Mouse (Mus musculus): ENCODE results near the gene Tubg1.

Tubg1 gene

DNA sequence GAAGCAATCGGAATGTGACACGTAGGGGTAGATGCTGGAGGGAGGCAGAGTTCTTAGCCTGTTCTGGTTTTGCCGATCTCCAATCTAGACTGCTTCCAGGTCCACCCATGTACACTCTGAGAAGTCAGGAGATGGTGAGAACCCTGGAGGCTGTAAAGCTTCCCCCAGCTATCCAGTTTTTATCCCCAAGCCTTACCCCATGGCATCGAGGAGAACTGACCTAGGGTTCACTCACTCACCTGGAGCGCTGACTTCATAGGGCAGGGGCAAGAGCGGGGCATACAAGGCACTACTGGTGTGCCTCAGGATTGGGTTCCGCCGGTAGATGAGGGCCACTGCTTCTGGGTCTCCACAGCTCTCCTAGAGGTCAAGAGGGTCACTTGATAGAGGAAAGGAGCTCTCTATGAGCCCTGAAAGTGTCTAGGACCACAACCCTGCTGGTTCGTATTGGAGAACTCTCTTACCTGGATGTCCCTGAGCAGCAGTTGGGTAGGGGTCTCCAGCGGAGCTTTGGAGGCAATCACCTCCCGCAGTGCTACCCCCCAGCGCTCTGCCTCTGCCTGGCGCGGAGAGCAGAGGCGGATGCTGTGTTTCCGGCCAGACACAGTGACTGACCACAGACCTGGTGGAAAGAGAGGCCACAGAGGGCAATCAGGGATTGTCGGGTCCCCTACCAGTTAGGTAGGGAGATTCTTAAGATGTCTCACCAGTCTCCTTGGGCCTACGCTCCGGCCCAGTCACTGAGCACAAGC lies 47.6 kb downstream of the Tubg1 start:
- DNase-seq (ENCODE audit: low spot score) = no peak

DNA sequence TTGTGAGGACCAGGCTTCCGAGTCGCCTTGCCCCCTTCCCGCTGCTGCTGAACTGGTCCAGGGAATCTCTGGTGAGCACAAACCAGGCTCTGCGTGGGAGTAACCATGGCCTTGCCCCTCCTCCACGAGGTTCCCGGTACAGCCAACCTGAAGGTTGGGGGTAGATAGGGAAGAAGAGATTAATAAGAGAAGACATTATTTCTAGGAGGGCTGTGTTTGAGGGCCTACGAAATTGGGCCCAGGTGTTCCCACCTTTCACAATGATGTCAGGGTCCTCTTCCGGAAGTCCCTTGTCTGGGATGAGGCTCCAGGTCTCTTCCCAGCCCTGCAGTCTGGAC lies 48.2 kb downstream of the Tubg1 start:
- DNase-seq (ENCODE audit: low spot score) = no peak

DNA sequence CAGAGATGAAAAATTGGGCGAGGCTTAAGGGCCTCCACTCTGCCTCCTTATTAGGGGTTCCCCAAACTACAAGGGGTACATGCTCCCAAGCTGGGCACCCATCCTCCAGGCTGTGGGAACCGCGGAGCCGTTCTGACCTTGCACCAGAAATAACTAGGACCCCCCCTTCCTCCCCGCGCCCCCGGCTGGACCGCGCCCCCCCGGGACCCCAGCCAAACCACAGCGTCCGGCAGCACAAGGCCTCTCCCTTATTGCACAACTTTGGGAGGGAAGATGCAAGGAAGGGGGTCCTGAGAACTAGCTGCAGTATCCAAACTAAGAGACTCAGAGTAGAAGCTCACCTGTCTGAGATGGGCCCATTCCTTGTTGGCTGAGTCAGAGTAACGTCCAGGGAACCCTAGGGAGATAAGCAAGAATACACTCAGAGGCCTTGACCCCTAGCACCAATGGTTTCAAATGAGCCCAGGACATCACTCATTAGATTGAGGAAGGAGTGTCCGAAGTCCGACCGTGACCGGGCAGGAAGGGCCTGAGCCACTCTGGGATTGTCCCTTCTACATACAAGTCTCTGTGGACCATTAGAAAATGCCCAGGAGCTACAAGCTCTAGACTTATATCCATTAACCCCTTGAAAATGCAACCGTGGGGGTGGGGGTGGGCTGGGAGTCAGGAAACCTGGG lies 48.7 kb downstream of the Tubg1 start:
- DNase-seq (ENCODE audit: low spot score) = no peak

GRCm38 (mm10) chr11:101169301-101170107 lies 49.8 kb downstream of the Tubg1 start:
- no peak for DNase-seq (ENCODE audit: low spot score)

- peak; percentile 52 for DNase-seq (ENCODE audit: low spot score)
Observed at GRCm38 (mm10) chr11:101170354-101170810, 50.6 kb downstream of the Tubg1 start, which contains the start of gene Cntnap1. Gene Cntnap1, plus strand, starts transcription at chr11:101170523.

DNA sequence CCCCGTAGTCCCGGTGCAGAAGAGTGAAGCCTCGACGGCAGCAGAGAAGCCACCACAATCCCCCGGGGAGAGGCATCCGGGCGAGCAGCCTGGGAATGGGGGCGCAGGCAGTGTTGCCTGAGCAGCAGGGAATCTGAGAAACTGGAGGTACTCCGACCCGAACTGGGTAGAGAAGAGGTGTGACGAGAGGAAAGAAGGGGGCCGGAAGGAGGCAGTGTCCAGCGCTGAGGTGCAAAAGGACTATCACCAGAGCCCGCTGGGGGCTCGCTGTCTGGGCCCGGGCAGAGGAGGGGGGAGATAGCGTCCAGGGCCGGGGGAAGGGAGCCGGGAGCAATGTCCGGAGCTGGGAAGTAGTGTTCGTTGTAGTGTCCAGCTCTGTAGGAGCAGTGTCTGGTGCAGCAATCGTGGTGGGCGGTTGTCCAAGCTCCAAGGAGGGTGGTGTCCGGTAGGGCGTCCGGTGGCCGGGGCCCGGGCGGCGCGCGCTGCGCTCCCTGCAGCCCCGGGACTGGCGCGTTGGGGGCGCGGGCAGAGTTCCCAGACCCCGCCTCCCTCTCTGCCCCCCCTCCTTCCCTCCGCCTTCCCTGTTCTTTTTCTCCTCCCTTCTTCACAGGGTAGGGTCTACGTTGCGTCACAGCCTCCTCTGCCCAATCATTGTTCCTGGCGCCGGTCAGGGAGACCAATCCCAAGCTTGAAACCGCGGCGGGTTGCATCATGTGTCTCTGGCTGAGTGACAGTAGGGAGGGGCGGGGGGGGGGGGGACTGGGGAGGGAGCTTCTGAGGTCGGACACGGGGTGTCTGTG lies 51.3 kb downstream of the Tubg1 start, which contains the start of gene Plekhh3:
TSS of gene Plekhh3 (minus strand) at position 541 of the 800 bp plus-strand sequence.
- peak; percentile 86 for DNase-seq (ENCODE audit: low spot score)

DNA sequence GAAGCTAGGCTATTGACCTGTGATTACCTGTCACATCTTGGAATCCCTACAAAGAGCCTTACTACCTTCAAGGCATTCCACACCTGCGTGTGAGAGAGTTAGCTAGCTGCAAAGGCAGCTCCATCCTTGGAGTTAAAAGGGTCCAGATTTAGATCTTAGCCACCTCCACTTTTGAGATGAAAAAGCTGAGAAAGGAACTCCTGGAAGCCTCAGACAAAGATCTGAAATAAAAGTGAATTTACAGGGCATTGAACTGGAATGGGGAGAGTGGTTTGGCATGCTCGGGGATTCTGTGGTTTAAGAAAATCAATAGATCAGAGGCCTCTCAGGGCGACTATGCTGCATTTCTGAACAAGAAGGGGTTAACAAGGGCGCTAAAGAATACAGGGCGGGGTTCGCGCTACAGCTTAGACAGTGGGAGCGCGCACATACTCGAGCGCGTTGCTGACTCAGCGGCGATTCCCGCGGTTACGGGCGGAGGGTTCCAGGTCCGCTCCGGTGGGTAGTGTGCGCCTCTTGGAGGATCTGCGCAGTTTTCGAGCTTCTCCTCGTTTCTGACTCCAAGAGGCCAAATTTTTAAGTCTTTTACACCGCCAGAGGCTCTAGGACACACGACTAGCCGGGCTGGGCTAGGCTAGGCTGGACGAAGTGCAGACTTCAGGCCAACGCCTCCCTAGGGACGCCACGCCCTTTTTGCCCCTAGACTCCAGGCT lies 52.1 kb downstream of the Tubg1 start:
- no peak for DNase-seq (ENCODE audit: low spot score)

DNA sequence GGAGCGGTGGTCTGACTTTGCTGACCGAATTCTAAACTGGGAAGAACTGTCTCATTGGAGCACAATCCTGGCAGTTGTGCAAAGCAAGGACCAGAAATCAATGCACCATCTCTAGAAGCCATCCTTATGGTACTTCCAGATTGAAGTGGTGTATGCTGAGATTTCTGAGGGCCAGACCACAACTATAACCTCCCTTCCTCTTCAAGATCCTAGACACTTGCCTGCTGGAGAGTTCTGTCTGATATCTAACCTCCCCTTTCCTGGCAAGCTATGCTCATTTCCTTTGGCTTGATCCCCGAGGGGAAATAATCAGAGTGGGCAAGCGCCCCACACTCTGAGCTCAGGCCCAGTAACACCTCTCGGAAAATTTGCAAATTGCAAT lies 52.7 kb downstream of the Tubg1 start:
- no peak for DNase-seq (ENCODE audit: low spot score)

DNA sequence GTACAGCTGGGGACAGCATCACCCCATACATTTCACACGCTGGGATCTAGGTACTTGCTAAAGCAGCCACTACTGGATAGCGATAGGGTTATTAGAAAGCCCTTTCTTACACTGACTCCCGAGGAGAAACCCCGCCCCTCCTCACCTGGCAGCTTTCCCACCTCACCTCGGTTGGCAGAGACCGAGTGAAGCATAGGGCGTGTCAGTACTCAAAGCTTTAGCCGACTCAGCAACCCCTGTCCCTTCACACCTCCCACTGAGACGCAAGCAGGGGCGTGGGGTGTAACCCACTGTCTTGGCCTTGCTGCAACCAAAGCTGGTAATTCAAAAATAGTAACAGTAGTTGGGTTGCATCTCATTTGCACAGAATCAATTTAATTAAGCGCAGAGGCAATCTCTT lies 53.4 kb downstream of the Tubg1 start:
- no peak for DNase-seq (ENCODE audit: low spot score)

DNA sequence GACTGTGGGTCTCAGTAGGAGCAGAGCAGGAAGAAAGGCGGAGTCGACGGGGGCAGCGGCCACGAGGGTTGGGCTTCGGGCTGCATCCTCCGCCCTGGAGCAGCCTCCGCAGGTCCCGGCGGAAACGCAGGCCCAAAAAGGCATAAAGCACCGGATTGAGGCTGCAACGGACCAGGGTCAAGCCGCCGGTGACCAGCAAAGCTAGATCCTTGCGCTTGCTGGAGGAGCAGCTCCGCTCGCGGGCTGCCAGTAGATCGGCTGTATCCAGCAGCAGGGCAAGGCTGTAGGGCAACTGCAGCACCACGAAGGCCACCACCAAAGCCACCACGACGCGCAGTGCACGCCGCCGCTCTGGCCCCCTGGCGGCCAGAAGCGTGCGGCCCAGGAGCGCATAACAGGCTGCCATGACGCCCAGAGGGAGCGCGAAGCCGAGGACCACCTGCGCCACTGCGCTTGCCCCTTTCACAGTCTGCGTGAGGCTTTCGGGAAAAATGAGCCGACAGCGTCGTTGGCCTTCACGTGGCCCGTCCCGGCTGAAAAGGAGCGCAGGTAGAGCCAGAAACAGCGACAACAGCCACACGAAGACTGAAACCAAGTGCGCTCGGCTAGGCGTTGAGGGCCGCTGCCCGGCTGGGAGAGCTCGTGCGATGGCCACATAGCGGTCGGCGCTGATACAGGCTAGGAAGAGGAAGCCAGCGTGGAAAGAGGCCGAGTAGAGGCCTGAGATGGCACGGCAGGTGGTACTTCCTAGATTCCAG lies 54.1 kb downstream of the Tubg1 start:
- DNase-seq (ENCODE audit: low spot score) = no peak

DNA sequence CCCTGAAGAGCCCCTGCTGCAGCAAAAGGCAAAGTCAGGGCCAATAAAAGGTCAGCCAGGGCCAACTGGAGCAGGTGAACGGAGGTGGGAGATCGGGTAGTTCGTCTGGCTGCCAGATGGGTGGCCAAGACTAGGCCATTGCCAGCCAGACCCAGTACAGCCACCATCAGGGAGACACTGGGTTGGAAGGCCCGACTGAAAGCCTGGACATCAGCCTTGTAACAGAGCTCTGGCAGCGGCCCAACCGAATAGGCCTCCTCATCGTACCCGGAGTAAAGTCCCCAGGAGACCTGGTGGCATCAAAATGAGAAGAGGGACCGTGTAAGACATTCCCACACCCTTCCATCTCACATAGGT lies 54.6 kb downstream of the Tubg1 start:
- DNase-seq (ENCODE audit: low spot score) = no peak

- no peak for DNase-seq (ENCODE audit: low spot score)
Observed at GRCm38 (mm10) chr11:101174851-101175628, 55.3 kb downstream of the Tubg1 start, which contains the start of gene Ccr10. Gene Ccr10, minus strand, starts transcription at chr11:101175443.

DNA sequence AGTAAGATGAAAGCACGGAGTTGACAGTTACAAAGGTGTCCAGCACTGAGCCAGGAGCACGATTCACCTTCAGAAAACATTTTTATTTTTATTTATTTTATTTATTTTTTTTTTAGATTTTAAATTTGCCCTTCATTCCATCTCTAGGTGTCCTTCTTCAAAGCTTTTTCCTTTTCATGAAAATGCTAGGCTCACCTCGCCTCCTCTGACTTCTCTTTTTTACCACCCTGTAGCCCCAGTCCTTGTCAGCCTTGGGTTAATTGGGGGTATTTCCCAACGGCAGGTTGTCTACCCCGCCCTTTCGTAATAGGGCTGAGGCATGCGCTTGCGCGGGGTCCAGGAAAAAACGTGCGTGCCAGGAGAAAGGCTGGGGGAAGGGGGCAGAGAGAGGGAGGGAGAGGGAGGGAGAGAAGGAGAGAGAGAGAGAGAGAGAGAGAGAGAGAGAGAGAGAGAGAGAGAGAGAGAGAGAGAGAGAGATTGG lies 55.9 kb downstream of the Tubg1 start:
- DNase-seq (ENCODE audit: low spot score) = no peak

Measured in urinary bladder, postnatal 10 days (tissue).